Mouse (Mus musculus): ENCODE results near the gene Acy3.

Gene Acy3

DNA sequence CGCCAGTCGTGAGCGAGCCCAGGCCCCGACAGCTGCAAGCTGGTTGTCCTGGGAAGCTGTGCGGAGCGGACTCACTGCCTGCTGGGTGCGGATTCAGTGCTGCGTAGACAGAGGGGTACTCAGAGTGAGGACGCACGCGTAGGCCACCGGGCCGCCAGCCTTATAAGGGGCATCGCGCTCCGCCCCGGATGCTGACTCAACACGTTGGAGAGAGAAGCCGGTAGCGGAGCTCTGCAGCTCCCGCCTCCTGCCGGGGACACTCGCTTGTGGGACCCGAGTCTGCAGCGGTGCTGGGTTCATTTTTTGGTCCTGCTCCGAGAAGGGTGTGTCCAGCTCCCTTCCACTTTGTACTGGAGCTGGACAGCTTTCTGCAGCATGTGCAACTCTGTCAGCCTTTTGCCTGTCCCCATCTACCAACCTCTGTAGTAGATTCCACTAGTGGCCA is 51.4 kb downstream of the Acy3 start, which contains the start of gene Gstp1:
Gene Gstp1, minus strand, starts transcription at position 198 of the 445 bp plus-strand sequence.
- peak; percentile 77 to 78 for DNase-seq (ENCODE audit: low read depth in 2 of 2, low spot score in 2 of 2)
